Mouse (Mus musculus): ENCODE measurements around the gene Lefty1. TPM values are rescaled to one million over a fixed set of nuclear protein-coding genes. Genes with fewer than 3 reads are reported as not detected.
"Not testable (repeated sequence)": the region's sequence is repeated elsewhere in the genome, so short reads cannot be mapped to it uniquely, and the experiment has no call there.

The Lefty1 gene
- polyA plus RNA-seq, 1 experiment from 2014 or later, result 2.9 TPM

DNA sequence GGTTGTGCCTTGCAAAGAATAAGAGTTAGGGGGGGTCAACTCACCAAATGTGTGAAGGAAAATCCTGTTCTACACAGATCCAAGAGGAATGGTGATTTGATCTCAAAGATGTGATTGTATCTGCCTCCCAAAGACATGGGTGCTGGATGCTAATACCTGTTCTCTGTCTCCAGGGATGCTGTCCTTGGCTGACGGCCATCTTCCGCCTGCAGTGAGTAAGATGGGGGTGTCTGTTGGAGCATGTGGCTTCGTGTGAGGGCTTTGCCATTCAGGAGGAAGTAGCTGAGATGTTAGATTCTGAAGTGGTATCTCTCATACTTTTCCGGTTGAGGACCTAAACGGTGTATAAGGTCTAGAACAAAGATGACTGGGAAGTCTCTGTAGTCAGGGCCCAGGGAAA lies 18.0 kb downstream of the Lefty1 start:
- DNase-seq (ENCODE audit: low spot score), result no peak

- no peak for DNase-seq (ENCODE audit: low spot score)
Observed at GRCm38 (mm10) chr1:180956401-180956800, 21.6 kb downstream of the Lefty1 start.

DNA sequence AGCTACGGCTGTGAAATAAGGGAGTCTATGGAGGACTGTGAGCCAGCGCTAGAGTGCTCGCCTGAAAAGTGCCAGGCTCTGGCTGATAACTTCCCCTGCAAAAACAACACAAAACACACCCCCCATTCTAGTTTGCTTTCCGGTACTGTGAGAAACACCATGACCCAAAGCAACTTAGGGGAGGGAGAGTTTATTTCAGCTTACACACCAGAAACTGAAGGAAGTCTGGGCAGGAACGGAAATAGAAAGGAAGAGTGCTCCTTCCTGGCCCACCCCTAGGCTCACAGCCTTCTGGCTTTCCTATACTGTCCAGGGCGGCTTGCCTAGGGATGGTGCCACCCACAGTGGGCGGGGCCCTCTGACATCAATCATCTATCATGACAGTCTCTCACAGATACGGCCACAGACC lies 22.2 kb downstream of the Lefty1 start:
- DNase-seq (ENCODE audit: low spot score), result no peak

DNA sequence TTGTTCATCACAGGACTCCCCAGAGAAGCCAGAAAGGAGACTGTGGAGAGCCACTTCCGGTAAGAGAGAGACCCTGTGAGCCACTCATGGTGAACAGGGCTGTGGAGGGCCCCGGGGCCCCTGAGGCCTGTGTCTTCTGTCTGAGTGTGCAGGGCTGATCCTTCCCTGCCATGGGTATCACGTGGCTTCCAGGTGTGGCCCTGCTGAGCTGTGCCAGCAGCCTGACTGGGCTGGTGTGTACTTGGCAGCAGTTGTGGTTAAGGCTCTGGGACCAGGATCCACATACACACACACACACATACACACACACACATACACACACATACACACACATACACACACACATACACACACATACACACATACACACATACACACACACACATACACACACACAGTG lies 23.2 kb downstream of the Lefty1 start:
- peak; percentile 47 for DNase-seq (ENCODE audit: low spot score)

- no peak for DNase-seq (ENCODE audit: low spot score)
Observed at GRCm38 (mm10) chr1:180958797-180959196, 24.0 kb downstream of the Lefty1 start.

DNA sequence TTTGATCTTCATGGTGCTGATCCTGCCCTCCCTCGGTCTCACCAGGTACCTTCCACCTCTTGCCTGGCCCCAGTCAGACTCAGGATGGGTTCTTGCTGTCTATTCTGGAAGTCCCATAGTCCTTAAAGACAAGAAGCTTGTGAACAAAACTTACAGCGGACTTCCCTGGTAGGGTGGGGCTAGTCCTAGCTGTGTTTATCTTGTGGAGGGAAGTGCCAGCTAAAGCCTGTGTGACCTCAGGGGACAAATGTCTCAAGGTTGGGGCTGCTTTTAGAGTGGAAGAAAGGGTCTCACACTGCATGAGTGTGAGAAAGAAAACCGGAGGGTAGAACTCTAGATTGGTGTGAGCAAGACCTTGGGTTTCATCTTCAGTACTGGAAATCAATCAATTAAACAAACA lies 31.0 kb downstream of the Lefty1 start:
- DNase-seq (ENCODE audit: low spot score), result no peak

GRCm38 (mm10) chr1:180966542-180966941 lies 31.7 kb downstream of the Lefty1 start:
- DNase-seq (ENCODE audit: low spot score), result no peak

GRCm38 (mm10) chr1:180967261-180967660 lies 32.4 kb downstream of the Lefty1 start:
- no peak for DNase-seq (ENCODE audit: low spot score)

DNA sequence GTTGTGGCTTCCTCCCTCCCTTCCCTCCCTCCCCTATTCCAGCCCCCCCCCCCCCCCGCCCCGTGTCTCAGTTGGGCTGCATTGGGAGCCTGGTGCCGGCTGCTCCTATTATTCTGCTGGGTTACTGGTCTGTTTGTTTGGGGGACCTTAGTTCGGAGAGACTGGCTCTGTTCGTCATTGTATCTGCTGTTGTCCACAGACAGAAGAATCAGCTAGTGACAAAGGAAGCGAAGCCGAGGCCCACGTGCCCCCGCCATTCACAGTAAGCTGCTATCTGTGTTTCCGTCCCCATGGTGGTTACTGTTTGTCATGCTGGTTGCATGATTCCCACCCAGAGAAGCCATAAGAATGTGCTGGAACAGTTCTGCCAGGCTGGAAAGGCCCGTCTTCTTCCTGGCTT lies 38.1 kb downstream of the Lefty1 start:
- DNase-seq (ENCODE audit: low spot score), result no peak

GRCm38 (mm10) chr1:180974126-180974746 lies 39.4 kb downstream of the Lefty1 start:
- peak; percentile 82 for DNase-seq (ENCODE audit: low spot score)

DNA sequence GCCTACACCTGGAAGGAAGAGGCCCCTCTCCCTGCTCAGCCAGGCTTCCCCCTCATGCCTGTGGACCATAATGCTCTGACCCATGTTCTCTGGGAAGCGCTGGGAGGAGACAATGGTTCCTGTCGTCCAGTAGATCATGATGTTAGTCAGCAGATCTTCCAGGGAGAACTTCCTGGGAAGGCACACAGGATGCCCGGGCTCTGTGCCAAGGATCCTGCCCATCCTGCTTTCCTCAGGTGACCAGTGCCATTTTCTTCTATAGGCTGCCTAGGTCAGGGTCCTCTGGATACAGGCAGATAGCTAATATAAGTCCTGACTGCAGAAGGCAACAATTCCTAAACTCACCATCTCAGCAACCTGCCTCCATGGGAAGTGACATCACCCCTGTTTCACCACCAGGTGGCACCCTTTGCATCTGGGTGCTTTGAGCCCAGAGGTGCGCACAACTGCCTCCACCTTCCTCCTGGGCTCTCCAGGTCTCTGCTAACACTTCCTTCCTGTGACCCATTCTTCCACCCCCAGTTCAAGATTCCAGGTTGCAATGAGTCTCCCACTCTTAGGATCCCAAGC lies 41.4 kb downstream of the Lefty1 start:
- DNase-seq (ENCODE audit: low spot score), result peak; percentile 69

DNA sequence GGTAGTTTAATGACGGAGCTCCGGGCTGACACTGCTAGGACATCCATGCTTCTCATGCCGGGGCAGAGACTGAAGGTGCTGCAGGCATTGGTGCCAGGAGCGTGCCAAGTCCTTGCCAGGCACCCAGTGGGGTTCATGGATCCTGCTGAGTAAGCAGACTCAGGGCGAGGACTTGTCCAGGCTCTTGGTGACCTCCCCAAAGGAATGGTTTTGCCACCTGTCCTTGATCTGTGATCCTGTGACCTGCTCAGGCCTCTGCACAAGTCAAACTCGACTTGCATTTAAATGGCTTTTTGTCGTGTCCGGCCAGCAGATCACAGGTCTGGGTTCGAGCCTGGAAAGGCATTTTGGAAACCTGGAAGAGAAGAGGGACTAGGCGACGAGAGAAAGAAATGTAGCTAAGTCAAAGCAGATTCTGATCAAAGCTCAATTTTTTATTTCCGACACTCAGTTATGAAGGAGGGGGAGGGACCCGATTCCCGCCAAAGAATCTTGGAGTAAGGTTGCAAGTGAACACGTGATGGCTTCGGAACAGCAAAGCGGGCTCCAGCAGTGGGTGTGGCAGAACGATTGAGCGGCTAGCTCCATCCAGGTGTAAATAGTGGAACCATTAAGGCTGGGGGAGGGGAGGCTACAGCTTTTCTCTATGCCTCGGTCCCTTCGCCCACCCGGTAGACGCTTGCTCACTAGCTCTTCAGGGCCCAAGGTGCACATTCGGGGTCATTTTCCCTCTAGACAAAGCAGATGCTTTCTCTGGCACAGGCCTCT lies 44.8 kb downstream of the Lefty1 start:
- DNase-seq (ENCODE audit: low spot score), result no peak

GRCm38 (mm10) chr1:180980464-180980863 lies 45.6 kb downstream of the Lefty1 start:
- DNase-seq (ENCODE audit: low spot score), result peak; percentile 40

- DNase-seq (ENCODE audit: low spot score), result not testable (repeated sequence)
Observed at GRCm38 (mm10) chr1:180981298-180982046, 46.6 kb downstream of the Lefty1 start.

DNA sequence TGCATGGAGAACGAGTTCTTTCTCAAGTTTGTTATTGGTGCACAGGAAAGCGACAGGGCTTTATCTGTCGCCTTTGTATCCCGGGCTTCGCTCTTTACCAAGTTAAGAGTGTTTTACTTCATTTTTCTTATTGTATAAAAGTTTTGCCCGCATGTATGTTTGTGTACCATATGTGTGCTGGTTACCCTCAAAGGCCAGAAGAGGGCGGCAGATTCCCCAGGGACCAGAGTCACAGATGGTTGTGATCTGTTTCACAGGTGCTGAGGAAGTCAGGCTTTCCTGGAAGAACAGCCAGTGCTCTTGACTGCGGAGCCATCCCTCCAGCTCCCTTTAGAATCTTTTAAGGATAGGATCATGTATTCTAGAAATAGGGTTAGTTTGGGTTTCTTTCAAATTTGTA lies 51.9 kb downstream of the Lefty1 start:
- no peak for DNase-seq (ENCODE audit: low spot score)

DNA sequence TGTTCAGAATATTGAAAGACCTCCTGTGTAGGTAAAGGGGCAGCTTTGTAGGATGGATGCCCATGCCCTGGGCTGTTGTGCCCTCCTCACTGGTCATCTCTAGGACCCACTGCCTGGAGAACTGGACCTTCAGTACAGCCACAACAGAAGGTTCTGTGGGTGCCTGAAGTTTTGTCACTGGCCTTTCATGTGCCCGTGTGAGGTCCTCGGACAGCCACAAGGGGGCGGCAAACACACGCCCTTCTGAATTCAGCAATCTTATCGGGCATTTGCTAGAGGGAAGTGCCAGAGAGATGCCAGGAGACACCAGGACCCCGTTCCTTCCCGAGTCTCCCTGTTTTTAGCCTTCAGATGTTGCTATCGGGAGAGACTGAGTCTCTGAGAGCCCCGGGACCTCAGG lies 52.9 kb downstream of the Lefty1 start:
- peak; percentile 81 for DNase-seq (ENCODE audit: low spot score)

Other genes starting within 250 kb of the Lefty1 start
- gene Mixl1, start 238.0 kb upstream of the Lefty1 start, polyA plus RNA-seq (2015; fragmentation: Nextera tagmentation; extraction: Ambion mirVana), result 0.54 and 0.55 TPM in 2 replicates
- gene Acbd3, start 209.0 kb upstream of the Lefty1 start, polyA plus RNA-seq (2015; fragmentation: Nextera tagmentation; extraction: Ambion mirVana), result 15.2 and 19.5 TPM in 2 replicates
- gene H3f3a, start 121.1 kb upstream of the Lefty1 start, polyA plus RNA-seq (2015; fragmentation: Nextera tagmentation; extraction: Ambion mirVana), result 2,900 and 2,949 TPM in 2 replicates
- gene Sde2, start 83.9 kb upstream of the Lefty1 start, polyA plus RNA-seq (2015; fragmentation: Nextera tagmentation; extraction: Ambion mirVana), result 34.4 and 38.7 TPM in 2 replicates
- 0.86 and 0.98 TPM in 2 replicates for gene Lefty2, start 41.9 kb upstream of the Lefty1 start, polyA plus RNA-seq (2015; fragmentation: Nextera tagmentation; extraction: Ambion mirVana)
- gene Pycr2, start 30.7 kb upstream of the Lefty1 start, polyA plus RNA-seq (2015; fragmentation: Nextera tagmentation; extraction: Ambion mirVana), result 142 and 147 TPM in 2 replicates
- 13.8 and 14.4 TPM in 2 replicates for gene Tmem63a, start 7.3 kb downstream of the Lefty1 start, polyA plus RNA-seq (2015; fragmentation: Nextera tagmentation; extraction: Ambion mirVana)
- 12.7 and 15.2 TPM in 2 replicates for gene Ephx1, start 85.9 kb downstream of the Lefty1 start, polyA plus RNA-seq (2015; fragmentation: Nextera tagmentation; extraction: Ambion mirVana)
- gene 9130409I23Rik, start 116.2 kb downstream of the Lefty1 start, polyA plus RNA-seq (2015; fragmentation: Nextera tagmentation; extraction: Ambion mirVana), result 0.25 and 0.32 TPM in 2 replicates
- 23.4 and 25.0 TPM in 2 replicates for gene Nvl, start 209.2 kb downstream of the Lefty1 start, polyA plus RNA-seq (2015; fragmentation: Nextera tagmentation; extraction: Ambion mirVana)
- 90.9 and 91.7 TPM in 2 replicates for gene Cnih4, start 209.7 kb downstream of the Lefty1 start, polyA plus RNA-seq (2015; fragmentation: Nextera tagmentation; extraction: Ambion mirVana)

All from thymus, postnatal 0 days (tissue).